Mouse (Mus musculus) gastrocnemius, adult 2 months (tissue): ENCODE measurements at regions not wholly inside any gene's neighbourhood (a gene's known extent, or its start where the extent isn't known, plus 50 kb on each side); places are given as distances from the start of the nearest gene placed in this dataset.

Experiments
- DNase-seq: peaks from one replicate; pipeline ENCODE4 v3.0.0; 2022
- H3K27ac ChIP-seq: fragments of 200-600 bp; 2 replicates; pipeline ENCODE4 v1.8.1; 2022; ENCODE audit warnings: mild to moderate bottlenecking
- H3K4me3 ChIP-seq: fragments of 200-600 bp; 2 replicates; pipeline ENCODE4 v1.8.1; 2022; ENCODE audit warnings: mild to moderate bottlenecking, moderate library complexity
- CTCF ChIP-seq: fragments of 200-600 bp; IDR thresholded peaks from 2 replicates; pipeline ENCODE4 v1.8.1; 2022; ENCODE audit warnings: antibody characterized with exemption, mild to moderate bottlenecking, moderate library complexity
- intact Hi-C: fragments of 180-260 bp; cut with DNase I; formaldehyde crosslinking; loops from one replicate; pipeline ENCODE4 v1.15.1; 2025

- no peak for DNase-seq
- intact Hi-C loops: no loop called here
- H3K27ac ChIP-seq: no peak overlapping the region
- TF ChIP-seq CTCF: no peak
- no peak overlapping the region for H3K4me3 ChIP-seq
These were observed 54.1 kb upstream of the Cxadr start for GRCm38 (mm10) chr16:78247189-78247588.

GRCm38 (mm10) chr16:78242678-78243077 lies 58.6 kb upstream of the Cxadr start:
- Histone ChIP-seq H3K27ac (no peak overlapping the region), H3K4me3 (no peak overlapping the region)
- intact Hi-C loops: no loop called here
- DNase-seq: no peak
- no peak for TF ChIP-seq CTCF

DNA sequence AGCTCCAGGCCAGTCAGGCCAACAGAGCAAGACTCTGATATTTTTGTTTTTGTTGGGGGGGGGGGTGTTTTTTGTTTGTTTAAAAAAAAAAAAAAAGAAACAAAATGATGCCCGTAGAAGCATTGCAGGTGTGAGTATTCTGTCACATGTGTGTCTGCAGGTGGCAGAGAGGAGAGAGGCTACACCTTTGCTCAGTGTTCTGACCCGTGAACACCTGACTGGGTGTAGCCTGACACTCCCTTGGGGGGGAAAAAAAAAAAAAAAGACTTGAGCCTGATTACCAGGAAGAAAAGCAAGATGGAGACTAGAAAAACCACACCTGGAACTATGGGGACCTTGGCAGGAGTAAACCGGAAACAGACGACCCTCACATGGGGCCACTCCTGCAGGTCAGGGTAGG lies 61.1 kb upstream of the Cxadr start:
- intact Hi-C loops: no loop called here
- no peak for TF ChIP-seq CTCF
- Histone ChIP-seq H3K4me3 (no peak overlapping the region), H3K27ac (no peak overlapping the region)
- no peak for DNase-seq

DNA sequence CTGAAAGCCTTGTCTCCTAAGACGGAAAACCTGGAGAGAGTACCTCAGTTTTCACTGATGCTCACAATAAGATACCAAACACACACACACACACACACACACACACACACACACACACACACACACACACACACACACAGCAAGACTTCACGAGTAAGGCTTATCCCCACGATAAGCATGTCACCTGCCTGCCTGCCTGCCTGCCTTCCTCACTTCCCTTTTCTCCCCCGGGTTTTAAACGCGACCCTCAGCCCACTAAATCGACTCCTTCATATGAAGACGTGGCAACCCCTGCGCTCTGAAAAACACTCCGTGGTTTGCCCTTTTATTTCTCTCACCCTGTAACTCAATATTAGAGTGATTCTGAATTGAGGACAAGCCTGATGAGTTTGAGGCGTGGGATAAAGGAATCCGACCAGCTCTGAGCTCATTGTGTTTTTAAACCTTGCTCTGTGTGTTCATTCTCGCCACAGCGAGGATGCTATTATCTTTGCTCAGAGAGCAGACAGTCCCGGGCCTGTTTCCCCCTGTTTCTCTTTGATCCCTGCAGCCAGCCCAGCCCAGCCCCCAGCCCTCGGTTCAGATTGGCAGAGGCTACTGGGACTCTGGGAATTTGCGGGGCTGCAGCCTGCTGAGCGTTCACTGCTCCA lies 63.1 kb upstream of the Cxadr start:
- DNase-seq: no peak
- intact Hi-C loops: no loop called here
- no peak for TF ChIP-seq CTCF
- no peak overlapping the region for H3K27ac ChIP-seq
- H3K4me3 ChIP-seq: peak overlapping the region; percentile 73

DNA sequence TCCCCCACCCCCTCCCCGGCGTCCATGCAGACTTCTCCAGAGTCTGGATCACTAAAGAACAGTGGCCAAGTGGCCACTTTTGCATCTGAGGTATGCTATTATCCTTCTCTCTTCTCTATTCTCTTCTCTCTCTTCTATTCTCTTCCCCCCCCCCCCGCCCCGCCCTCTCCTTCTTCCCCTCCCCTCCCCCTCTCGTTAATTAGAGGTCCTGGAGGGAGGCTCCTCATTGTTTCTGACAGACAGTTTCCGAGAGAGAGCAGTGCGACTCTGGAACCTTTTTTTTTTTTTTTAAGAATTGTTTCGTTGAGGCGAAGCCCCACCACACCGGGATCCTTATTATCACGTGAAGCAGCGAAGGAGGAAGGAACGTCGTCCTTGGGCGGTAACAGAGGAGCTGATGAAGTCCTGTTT lies 63.6 kb upstream of the Cxadr start:
- no peak for DNase-seq
- Histone ChIP-seq H3K27ac (no peak overlapping the region), H3K4me3 (peak overlapping the region; percentile 73)
- no peak for TF ChIP-seq CTCF
- intact Hi-C loops: no loop called here

GRCm38 (mm10) chr16:78236746-78237640 lies 64.3 kb upstream of the Cxadr start:
- Histone ChIP-seq H3K27ac (no peak overlapping the region), H3K4me3 (peak overlapping the region; percentile 73)
- intact Hi-C loops: no loop called here
- DNase-seq: peak; percentile 31
- TF ChIP-seq CTCF: no peak

GRCm38 (mm10) chr16:78232205-78232604 lies 69.1 kb upstream of the Cxadr start:
- intact Hi-C loops: no loop called here
- no peak for TF ChIP-seq CTCF
- Histone ChIP-seq H3K27ac (no peak overlapping the region), H3K4me3 (no peak overlapping the region)
- DNase-seq: no peak

- DNase-seq: no peak
- TF ChIP-seq CTCF: no peak
- intact Hi-C loops: no loop called here
- Histone ChIP-seq H3K4me3 (no peak overlapping the region), H3K27ac (no peak overlapping the region)
These were observed 72.3 kb upstream of the Cxadr start for GRCm38 (mm10) chr16:78229013-78229412.

- TF ChIP-seq CTCF: no peak
- no peak for DNase-seq
- Histone ChIP-seq H3K27ac (no peak overlapping the region), H3K4me3 (no peak overlapping the region)
- intact Hi-C loops: no loop called here
These were observed 78.9 kb upstream of the Cxadr start for GRCm38 (mm10) chr16:78222377-78222776.

DNA sequence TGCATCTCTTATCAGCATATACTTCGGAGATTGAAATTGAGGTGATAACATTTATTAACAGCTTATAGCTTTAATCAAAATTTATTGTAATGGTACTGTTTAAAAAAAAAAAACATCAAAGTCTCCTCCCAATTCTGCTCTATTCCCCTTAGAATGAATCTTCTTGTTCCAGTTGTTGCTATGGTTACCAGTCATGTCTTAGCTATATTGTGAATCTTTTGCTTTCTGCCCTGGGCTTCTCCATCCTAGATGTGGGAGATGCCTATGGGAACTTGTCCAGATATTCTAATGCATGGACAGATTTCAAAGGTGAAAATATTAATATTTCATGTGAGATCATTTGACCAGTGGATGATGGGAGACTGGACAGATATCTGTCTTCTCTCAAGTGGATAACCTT lies 79.5 kb upstream of the Cxadr start:
- no peak for TF ChIP-seq CTCF
- intact Hi-C loops: no loop called here

GRCm38 (mm10) chr16:78217633-78218032 lies 83.7 kb upstream of the Cxadr start:
- DNase-seq: no peak
- no peak for TF ChIP-seq CTCF
- peak overlapping the region; percentile 44 for H3K4me3 ChIP-seq
- H3K27ac ChIP-seq: 0 out of 2 replicates have a peak overlapping the region, but pooled peaks have one; percentile 16
- intact Hi-C loops: no loop called here

More for the DNA sequence above, 79.5 kb upstream of the Cxadr start:
- Histone ChIP-seq H3K4me3 (no peak overlapping the region), H3K27ac (no peak overlapping the region)
- DNase-seq: no peak

- intact Hi-C loops: no loop called here
- Histone ChIP-seq H3K27ac (no peak overlapping the region), H3K4me3 (peak overlapping the region; percentile 51)
- no peak for DNase-seq
- TF ChIP-seq CTCF: no peak
These were observed 84.4 kb upstream of the Cxadr start for GRCm38 (mm10) chr16:78216752-78217351.

DNA sequence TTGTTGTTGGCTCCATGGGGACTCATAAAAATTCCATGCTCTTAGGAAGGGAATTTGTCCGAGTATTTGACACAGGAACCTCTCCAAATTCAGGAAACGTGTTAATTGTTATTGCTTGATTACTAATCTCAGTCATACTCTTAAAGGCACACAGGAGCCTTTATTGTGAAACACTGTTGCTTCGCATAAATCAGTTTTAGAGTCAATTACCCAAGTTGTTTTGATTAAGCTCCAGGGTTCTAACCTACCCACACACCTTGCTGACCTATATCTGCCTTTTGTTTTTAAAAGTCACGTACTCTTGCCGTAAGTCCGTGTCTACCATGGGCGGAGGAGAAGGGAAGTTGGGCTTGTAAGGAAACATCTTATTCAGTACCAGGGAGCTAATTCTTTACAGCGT lies 89.6 kb upstream of the Cxadr start:
- no peak overlapping the region for H3K4me3 ChIP-seq
- DNase-seq: no peak
- TF ChIP-seq CTCF: no peak
- H3K27ac ChIP-seq: no peak overlapping the region
- intact Hi-C loops: no loop called here
